Mouse (Mus musculus) lung, postnatal 0 days (tissue): ENCODE measurements around the gene Fbxw10. TPM values are rescaled to one million over a fixed set of nuclear protein-coding genes. Genes with fewer than 3 reads are reported as not detected.

Experiments used
- ATAC-seq: fragments of 200-750 bp; cut with Nextera tagmentation; 2 replicates; pipeline ENCODE4 v1.8.0; 2017; ENCODE audit warnings: moderate library complexity
- DNase-seq: peaks from one replicate; pipeline ENCODE4 v3.0.0-alpha.2; 2016; ENCODE audit warnings: low spot score
- H3K27ac ChIP-seq: fragments of 300-500 bp; sonication (generic); 2 replicates; pipeline ENCODE4 v1.5.1; 2014; ENCODE audit warnings: antibody characterized with exemption, mild to moderate bottlenecking, low read length, mixed read lengths
- H3K27me3 ChIP-seq: fragments of 300-500 bp; sonication (generic); replicated peaks from 2 replicates; pipeline ENCODE4 v1.6.1; 2014; ENCODE audit warnings: low read length, mixed read lengths; ENCODE audit not compliant: insufficient read depth
- H3K36me3 ChIP-seq: fragments of 300-500 bp; sonication (generic); 2 replicates; pipeline ENCODE4 v1.6.1; 2014; ENCODE audit warnings: low read length, mixed read lengths; ENCODE audit not compliant: insufficient read depth
- H3K4me1 ChIP-seq: fragments of 300-500 bp; sonication (generic); 2 replicates; pipeline ENCODE4 v1.6.1; 2014; ENCODE audit warnings: antibody characterized with exemption, low read depth, low read length, mixed read lengths; ENCODE audit not compliant: insufficient read depth
- H3K4me2 ChIP-seq: fragments of 300-500 bp; sonication (generic); replicated peaks from 2 replicates; pipeline ENCODE4 v1.6.1; 2014; ENCODE audit warnings: low read depth, mild to moderate bottlenecking, low read length, moderate library complexity, mixed read lengths
- H3K4me3 ChIP-seq: fragments of 300-500 bp; sonication (generic); 2 replicates; pipeline ENCODE4 v1.5.1; 2014; ENCODE audit warnings: low read depth, low read length
- H3K9ac ChIP-seq: fragments of 300-500 bp; sonication (generic); replicated peaks from 2 replicates; pipeline ENCODE4 v1.6.1; 2014; ENCODE audit warnings: low read depth, mild to moderate bottlenecking
- H3K9me3 ChIP-seq: fragments of 300-500 bp; sonication (generic); 2 replicates; pipeline ENCODE4 v1.6.1; 2016; ENCODE audit warnings: low read length, mixed read lengths
- CTCF ChIP-seq: IDR thresholded peaks from 2 replicates; pipeline ENCODE4 v1.5.1; 2016; ENCODE audit warnings: antibody characterized with exemption, mild to moderate bottlenecking
- EP300 ChIP-seq: IDR thresholded peaks from 2 replicates; pipeline ENCODE4 v1.6.1; 2016; ENCODE audit warnings: antibody characterized with exemption, mild to moderate bottlenecking, control low read depth
- WGBS: fragments of 180-500 bp; shearing (Covaris S2); extraction: QIAGEN DNeasy Blood & Tissue Kit; methylation state at CpG from one replicate; pipeline ENCODE4 v1.1.7; 2014; 5-methylcytosine and 5-hydroxymethylcytosine counted together
- polyA plus RNA-seq: library from polyadenylated mRNA; unstranded; fragments of >200 nt; fragmentation: Nextera tagmentation; extraction: Ambion mirVana; gene quantifications from 2 replicates; pipeline ENCODE4 v1.2.1, GENCODE M21; 2015

Fbxw10 gene
- polyA plus RNA-seq, 1 experiment from 2014 or later: 0.27 TPM

- no peak overlapping the region for H3K4me3 ChIP-seq
- no peak overlapping the region for H3K27ac ChIP-seq
- H3K4me2 ChIP-seq: no peak overlapping the region
- WGBS: 57% methylated on average over 2 of the region's 2 CpGs
- no peaks in the 10 kb centered on the region for H3K4me1 ChIP-seq
- TF ChIP-seq EP300: no peak
- TF ChIP-seq CTCF: no peak
- no peak overlapping the region for H3K9ac ChIP-seq
- no peaks in the 10 kb centered on the region for H3K9me3 ChIP-seq
- DNase-seq (no peak), ATAC-seq (no peak)
- H3K27me3 ChIP-seq: no peaks in the 10 kb centered on the region
- no peaks in the 10 kb centered on the region for H3K36me3 ChIP-seq
Measured at GRCm38 (mm10) chr11:62848301-62848700, 1.4 kb downstream of the Fbxw10 start.

- 84% methylated on average over 1 of the region's 1 CpGs for WGBS
- ATAC-seq (no peak), DNase-seq (peak; percentile 63)
- Histone ChIP-seq H3K4me3 (no peak overlapping the region), H3K27me3 (no peaks in the 10 kb centered on the region), H3K9me3 (no peaks in the 10 kb centered on the region), H3K9ac (no peak overlapping the region), H3K4me2 (no peak overlapping the region), H3K27ac (no peak overlapping the region), H3K4me1 (no peaks in the 10 kb centered on the region), H3K36me3 (no peaks in the 10 kb centered on the region)
- TF ChIP-seq EP300 (no peak), CTCF (peak; percentile 77)
Measured at GRCm38 (mm10) chr11:62851199-62851598, 4.3 kb downstream of the Fbxw10 start.

- H3K4me1 ChIP-seq: no peaks in the 10 kb centered on the region
- H3K36me3 ChIP-seq: no peaks in the 10 kb centered on the region
- TF ChIP-seq EP300: no peak
- no peak for TF ChIP-seq CTCF
- no peak overlapping the region for H3K4me2 ChIP-seq
- ATAC-seq (no peak), DNase-seq (no peak)
- no peak overlapping the region for H3K4me3 ChIP-seq
- WGBS: 82% methylated on average over 6 of the region's 6 CpGs
- H3K9ac ChIP-seq: no peak overlapping the region
- H3K9me3 ChIP-seq: no peaks in the 10 kb centered on the region
- H3K27me3 ChIP-seq: no peaks in the 10 kb centered on the region
- no peak overlapping the region for H3K27ac ChIP-seq
Measured at GRCm38 (mm10) chr11:62853334-62853733, 6.5 kb downstream of the Fbxw10 start.

- Histone ChIP-seq H3K9me3 (no peaks in the 10 kb centered on the region), H3K36me3 (no peaks in the 10 kb centered on the region), H3K4me3 (no peak overlapping the region), H3K9ac (no peak overlapping the region), H3K27me3 (no peaks in the 10 kb centered on the region), H3K27ac (no peak overlapping the region), H3K4me2 (no peak overlapping the region), H3K4me1 (no peaks in the 10 kb centered on the region)
- 68% methylated on average over 4 of the region's 4 CpGs for WGBS
- DNase-seq: no peak
- no peak for TF ChIP-seq EP300
- TF ChIP-seq CTCF: no peak
- no peak for ATAC-seq
Measured at GRCm38 (mm10) chr11:62865562-62865961, 18.7 kb downstream of the Fbxw10 start.

GRCm38 (mm10) chr11:62866685-62867084, 19.8 kb downstream of the Fbxw10 start:
- WGBS: 77% methylated on average over 7 of the region's 7 CpGs
- Histone ChIP-seq H3K27me3 (no peaks in the 10 kb centered on the region), H3K27ac (no peak overlapping the region), H3K4me2 (no peak overlapping the region), H3K4me3 (no peak overlapping the region), H3K36me3 (no peaks in the 10 kb centered on the region), H3K9me3 (no peaks in the 10 kb centered on the region), H3K9ac (no peak overlapping the region), H3K4me1 (no peaks in the 10 kb centered on the region)
- TF ChIP-seq EP300 (no peak), CTCF (no peak)
- ATAC-seq: no peak
- DNase-seq: no peak

GRCm38 (mm10) chr11:62869201-62869600, 22.3 kb downstream of the Fbxw10 start:
- WGBS: 63% methylated on average over 5 of the region's 5 CpGs

More at GRCm38 (mm10) chr11:62869201-62869600, 22.3 kb downstream of the Fbxw10 start:
- no peak for ATAC-seq
- peak; percentile 20 for DNase-seq
- Histone ChIP-seq H3K9me3 (no peaks in the 10 kb centered on the region), H3K4me1 (no peaks in the 10 kb centered on the region), H3K27me3 (no peaks in the 10 kb centered on the region), H3K9ac (no peak overlapping the region), H3K4me2 (no peak overlapping the region), H3K36me3 (no peaks in the 10 kb centered on the region), H3K4me3 (no peak overlapping the region), H3K27ac (no peak overlapping the region)
- TF ChIP-seq CTCF (no peak), EP300 (no peak)
